Mouse (Mus musculus): ENCODE measurements around the gene Ide. TPM values are rescaled to one million over a fixed set of nuclear protein-coding genes. Genes with fewer than 3 reads are reported as not detected.
A peak's percentile ranks its signal among the peaks of the same experiment; 100 is the strongest.

Gene Ide
- total and polyA plus RNA-seq, 2 experiments from 2014 or later, result 60.8 to 72.6 TPM

- peaks cover 12% of the 10 kb centered on the region; the same call in 1 of the 2 replicates for H3K4me1 ChIP-seq (ENCODE audit: control insufficient read depth, insufficient read depth)
- H3K9me3 ChIP-seq (replicated peaks; ENCODE audit: control insufficient read depth, low read length), result peaks cover 4% of the 10 kb centered on the region; the same call in 1 of the 2 replicates
- DNase-seq (ENCODE audit: low spot score) (peak; percentile 57), ATAC-seq (ENCODE audit: insufficient read depth, low read depth) (peak; percentile 68)
- H3K4me3 ChIP-seq (ENCODE audit: low read depth, low read length), result no peak overlapping the region
- 0 out of 2 replicates have a peak overlapping the region, but pooled peaks have one; percentile 37 for H3K9ac ChIP-seq (replicated peaks; ENCODE audit: low read depth, low read length)
- peaks cover 8% of the 10 kb centered on the region for H3K36me3 ChIP-seq (replicated peaks; ENCODE audit: control insufficient read depth, insufficient read depth, low read length)
- no peak overlapping the region; the same call in 1 of the 2 replicates for H3K4me2 ChIP-seq (ENCODE audit: low read depth, low read length)
- H3K27me3 ChIP-seq (ENCODE audit: control insufficient read depth, insufficient read depth, low read length), result no peaks in the 10 kb centered on the region
- 41% methylated on average over 10 of the region's 10 CpGs for WGBS
- H3K27ac ChIP-seq (ENCODE audit: low read depth), result peak overlapping the region; percentile 80
- TF ChIP-seq EP300 (IDR thresholded peaks at IDR 0.05; ENCODE audit: low read depth) (no peak), CTCF (IDR thresholded peaks at IDR 0.05; ENCODE audit: low read depth) (no peak)
These were observed 10.7 kb upstream of the Ide start for GRCm38 (mm10) chr19:37348331-37348730.

- TF ChIP-seq EP300 (IDR thresholded peaks at IDR 0.05; ENCODE audit: low read depth) (no peak), CTCF (IDR thresholded peaks at IDR 0.05; ENCODE audit: low read depth) (no peak)
- H3K4me1 ChIP-seq (ENCODE audit: control insufficient read depth, insufficient read depth), result peaks cover 12% of the 10 kb centered on the region; the same call in 1 of the 2 replicates
- H3K27ac ChIP-seq (ENCODE audit: low read depth), result no peak overlapping the region; the same call in 1 of the 2 replicates
- no peak overlapping the region for H3K4me3 ChIP-seq (ENCODE audit: low read depth, low read length)
- ATAC-seq (ENCODE audit: insufficient read depth, low read depth) (no peak; the same call in 1 of the 2 replicates), DNase-seq (ENCODE audit: low spot score) (no peak)
- no peaks in the 10 kb centered on the region for H3K9me3 ChIP-seq (replicated peaks; ENCODE audit: control insufficient read depth, low read length)
- no peaks in the 10 kb centered on the region for H3K36me3 ChIP-seq (replicated peaks; ENCODE audit: control insufficient read depth, insufficient read depth, low read length)
- H3K27me3 ChIP-seq (ENCODE audit: control insufficient read depth, insufficient read depth, low read length), result no peaks in the 10 kb centered on the region
- 19% methylated on average over 3 of the region's 3 CpGs for WGBS
- no peak overlapping the region for H3K9ac ChIP-seq (replicated peaks; ENCODE audit: low read depth, low read length)
- no peak overlapping the region for H3K4me2 ChIP-seq (ENCODE audit: low read depth, low read length)
These were observed 8.6 kb upstream of the Ide start for GRCm38 (mm10) chr19:37346258-37346657.

- no peak for DNase-seq (ENCODE audit: low spot score)
- Histone ChIP-seq H3K27me3 (ENCODE audit: control insufficient read depth, insufficient read depth, low read length) (no peaks in the 10 kb centered on the region), H3K27ac (ENCODE audit: low read depth) (no peak overlapping the region), H3K9me3 (replicated peaks; ENCODE audit: control insufficient read depth, low read length) (no peaks in the 10 kb centered on the region), H3K4me1 (ENCODE audit: control insufficient read depth, insufficient read depth) (peaks cover 17% of the 10 kb centered on the region; the same call in 1 of the 2 replicates), H3K4me3 (ENCODE audit: low read depth, low read length) (no peak overlapping the region), H3K9ac (replicated peaks; ENCODE audit: low read depth, low read length) (no peak overlapping the region), H3K36me3 (replicated peaks; ENCODE audit: control insufficient read depth, insufficient read depth, low read length) (no peaks in the 10 kb centered on the region), H3K4me2 (ENCODE audit: low read depth, low read length) (no peak overlapping the region)
- ATAC-seq (ENCODE audit: insufficient read depth, low read depth), result no peak
- WGBS, result 78% methylated on average over 5 of the region's 5 CpGs
- TF ChIP-seq CTCF (IDR thresholded peaks at IDR 0.05; ENCODE audit: low read depth), result no peak
- TF ChIP-seq EP300 (IDR thresholded peaks at IDR 0.05; ENCODE audit: low read depth), result no peak
These were observed 6.2 kb upstream of the Ide start for GRCm38 (mm10) chr19:37343899-37344298.

GRCm38 (mm10) chr19:37340931-37341330 is 3.3 kb upstream of the Ide start:
- DNase-seq (ENCODE audit: low spot score) (no peak), ATAC-seq (ENCODE audit: insufficient read depth, low read depth) (no peak; the same call in 1 of the 2 replicates)
- no peaks in the 10 kb centered on the region for H3K9me3 ChIP-seq (replicated peaks; ENCODE audit: control insufficient read depth, low read length)
- WGBS, result 57% methylated on average over 5 of the region's 5 CpGs
- H3K36me3 ChIP-seq (replicated peaks; ENCODE audit: control insufficient read depth, insufficient read depth, low read length), result no peaks in the 10 kb centered on the region
- H3K4me3 ChIP-seq (ENCODE audit: low read depth, low read length), result no peak overlapping the region
- H3K27ac ChIP-seq (ENCODE audit: low read depth), result peak overlapping the region; percentile 17; the same call in 1 of the 2 replicates
- no peak for TF ChIP-seq CTCF (IDR thresholded peaks at IDR 0.05; ENCODE audit: low read depth)
- no peak for TF ChIP-seq EP300 (IDR thresholded peaks at IDR 0.05; ENCODE audit: low read depth)
- H3K4me2 ChIP-seq (ENCODE audit: low read depth, low read length), result no peak overlapping the region
- H3K27me3 ChIP-seq (ENCODE audit: control insufficient read depth, insufficient read depth, low read length), result no peaks in the 10 kb centered on the region
- H3K4me1 ChIP-seq (ENCODE audit: control insufficient read depth, insufficient read depth), result peaks cover 19% of the 10 kb centered on the region
- no peak overlapping the region for H3K9ac ChIP-seq (replicated peaks; ENCODE audit: low read depth, low read length)

- Histone ChIP-seq H3K4me3 (ENCODE audit: low read depth, low read length) (no peak overlapping the region), H3K36me3 (replicated peaks; ENCODE audit: control insufficient read depth, insufficient read depth, low read length) (no peaks in the 10 kb centered on the region), H3K9ac (replicated peaks; ENCODE audit: low read depth, low read length) (no peak overlapping the region), H3K27ac (ENCODE audit: low read depth) (peak overlapping the region; percentile 17), H3K27me3 (ENCODE audit: control insufficient read depth, insufficient read depth, low read length) (no peaks in the 10 kb centered on the region), H3K4me2 (ENCODE audit: low read depth, low read length) (no peak overlapping the region), H3K4me1 (ENCODE audit: control insufficient read depth, insufficient read depth) (peaks cover 18% of the 10 kb centered on the region), H3K9me3 (replicated peaks; ENCODE audit: control insufficient read depth, low read length) (no peaks in the 10 kb centered on the region)
- no peak for ATAC-seq (ENCODE audit: insufficient read depth, low read depth)
- TF ChIP-seq CTCF (IDR thresholded peaks at IDR 0.05; ENCODE audit: low read depth), result no peak
- no peak for TF ChIP-seq EP300 (IDR thresholded peaks at IDR 0.05; ENCODE audit: low read depth)
- DNase-seq (ENCODE audit: low spot score), result no peak
- 80% methylated on average over 5 of the region's 5 CpGs for WGBS
These were observed 2.8 kb upstream of the Ide start for GRCm38 (mm10) chr19:37340495-37340894.

GRCm38 (mm10) chr19:37335392-37335791 is 2.3 kb downstream of the Ide start:
- TF ChIP-seq EP300 (IDR thresholded peaks at IDR 0.05; ENCODE audit: low read depth), result no peak
- 80% methylated on average over 1 of the region's 1 CpGs for WGBS
- Histone ChIP-seq H3K4me2 (ENCODE audit: low read depth, low read length) (no peak overlapping the region), H3K4me1 (ENCODE audit: control insufficient read depth, insufficient read depth) (peaks cover 18% of the 10 kb centered on the region), H3K27me3 (ENCODE audit: control insufficient read depth, insufficient read depth, low read length) (no peaks in the 10 kb centered on the region), H3K9me3 (replicated peaks; ENCODE audit: control insufficient read depth, low read length) (no peaks in the 10 kb centered on the region), H3K27ac (ENCODE audit: low read depth) (no peak overlapping the region), H3K4me3 (ENCODE audit: low read depth, low read length) (no peak overlapping the region), H3K36me3 (replicated peaks; ENCODE audit: control insufficient read depth, insufficient read depth, low read length) (no peaks in the 10 kb centered on the region), H3K9ac (replicated peaks; ENCODE audit: low read depth, low read length) (no peak overlapping the region)
- ATAC-seq (ENCODE audit: insufficient read depth, low read depth), result no peak
- no peak for DNase-seq (ENCODE audit: low spot score)
